Mouse (Mus musculus): ENCODE results near the gene Tmtc2.

DNA sequence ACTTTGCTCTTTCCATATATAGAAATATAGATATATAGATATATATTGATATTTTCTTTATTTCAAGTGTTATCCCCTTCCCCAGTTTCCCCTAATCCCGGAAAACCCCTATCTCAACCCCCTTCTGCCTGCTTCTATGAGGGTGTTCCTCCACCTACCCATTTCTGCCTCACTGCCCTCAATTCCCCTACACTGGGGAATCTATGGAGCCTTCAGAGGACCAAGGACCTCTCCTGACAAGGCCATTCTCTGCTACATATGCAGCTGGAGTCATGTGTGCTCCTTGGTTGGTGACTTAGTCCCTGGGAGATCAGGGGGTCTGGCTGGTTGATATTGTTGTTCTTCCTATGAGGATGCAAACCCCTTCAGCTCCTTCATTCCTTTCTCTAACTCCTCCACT lies 192.5 kb downstream of the Tmtc2 start:
- no peak for TF ChIP-seq CTCF (IDR thresholded peaks at IDR 0.05; ENCODE audit: low read depth)
- no peak for TF ChIP-seq EP300 (IDR thresholded peaks at IDR 0.05; ENCODE audit: low read depth)
